In genomic region chr2:171812701-171813100, GRCm38 (mm10) we compare ENCODE assay signal across 15 mouse cellular contexts.
"Had no signal": no experiment of that assay in that cellular context is flagged by ENCODE, and none has a peak within 500 bp of the region (broad histone marks: within the 10 kb centered on the region; RNA-seq: fewer than 3 reads in every experiment).

No protein-coding gene starts in this region.

- H3K4me1 ChIP-seq: liver, embryonic 13.5 days; lung, embryonic 15.5 days; megakaryocyte, embryonic 14.5 days had no signal

- H3K27ac ChIP-seq: layer of hippocampus, adult 2 months; limb, embryonic 12.5 days; liver, embryonic 13.5 days; lung, embryonic 15.5 days; macrophage had no signal

- H3K36me3 ChIP-seq: limb, embryonic 12.5 days; liver, embryonic 13.5 days; lung, embryonic 15.5 days had no signal

- H3K9ac ChIP-seq: limb, embryonic 12.5 days; liver, embryonic 13.5 days; liver, postnatal 0 days; lung, embryonic 15.5 days had no signal

- H3K9me3 ChIP-seq: limb, embryonic 12.5 days; lung, embryonic 15.5 days had no signal

- H3K27me3 ChIP-seq: limb, embryonic 12.5 days; liver, embryonic 13.5 days; lung, embryonic 15.5 days; megakaryocyte, embryonic 14.5 days had no signal

- H3K4me3 ChIP-seq: layer of hippocampus, adult 2 months; limb, embryonic 12.5 days; liver, embryonic 13.5 days; lung, embryonic 15.5 days; megakaryocyte, embryonic 14.5 days had no signal

- H3K4me2 ChIP-seq: limb, embryonic 12.5 days; liver, embryonic 13.5 days; lung, embryonic 15.5 days; midbrain, embryonic 11.5 days had no signal

- ATAC-seq: liver, postnatal 0 days; midbrain, embryonic 16.5 days had no signal

- DNase-seq: kidney, postnatal 10 days; kidney, postnatal 4 days; liver; liver, embryonic 13.5 days; liver, postnatal 0 days; lung, postnatal 14 days; right cerebral cortex, postnatal 25 days; thymus, postnatal 36 days had no signal
